Mouse (Mus musculus) embryonic fibroblast, embryonic 13.5 days (primary cell): Measurements from ENCODE around the gene Rasgef1b. TPM values are rescaled to one million over a fixed set of nuclear protein-coding genes. Genes with fewer than 3 reads are reported as not detected.

ENCODE experiments used
- H3K27ac ChIP-seq: 2 replicates; pipeline ENCODE4 v1.5.1; 2012; ENCODE audit warnings: low read length, control low read depth, inconsistent platforms; ENCODE audit not compliant: insufficient read depth
- H3K4me1 ChIP-seq: 2 replicates; pipeline ENCODE4 v1.6.1; 2011; ENCODE audit warnings: low read length; ENCODE audit not compliant: control insufficient read depth, insufficient read depth
- H3K4me3 ChIP-seq: 2 replicates; pipeline ENCODE4 v1.5.1; 2011; ENCODE audit warnings: mild to moderate bottlenecking, control low read depth, low read length; ENCODE audit not compliant: insufficient read depth
- CTCF ChIP-seq: IDR thresholded peaks from 2 replicates; pipeline ENCODE4 v1.5.1; 2011; ENCODE audit warnings: mild to moderate bottlenecking, control low read depth, low read length, moderate library complexity, borderline replicate concordance; ENCODE audit not compliant: insufficient read depth
- POLR2A ChIP-seq: IDR thresholded peaks from 2 replicates; pipeline ENCODE4 v1.6.1; 2011; ENCODE audit warnings: low read depth, mild to moderate bottlenecking, control low read depth, low read length, moderate library complexity
- polyA plus RNA-seq: library from polyadenylated mRNA; stranded (reverse); fragments of >200 nt; gene quantifications from 2 replicates; pipeline ENCODE4 v1.2.4, GENCODE M21; 2011; ENCODE audit warnings: low read depth; ENCODE audit not compliant: missing spikeins, insufficient read length

Rasgef1b gene
- polyA plus RNA-seq = 1.3 and 2.1 TPM in 2 replicates

DNA sequence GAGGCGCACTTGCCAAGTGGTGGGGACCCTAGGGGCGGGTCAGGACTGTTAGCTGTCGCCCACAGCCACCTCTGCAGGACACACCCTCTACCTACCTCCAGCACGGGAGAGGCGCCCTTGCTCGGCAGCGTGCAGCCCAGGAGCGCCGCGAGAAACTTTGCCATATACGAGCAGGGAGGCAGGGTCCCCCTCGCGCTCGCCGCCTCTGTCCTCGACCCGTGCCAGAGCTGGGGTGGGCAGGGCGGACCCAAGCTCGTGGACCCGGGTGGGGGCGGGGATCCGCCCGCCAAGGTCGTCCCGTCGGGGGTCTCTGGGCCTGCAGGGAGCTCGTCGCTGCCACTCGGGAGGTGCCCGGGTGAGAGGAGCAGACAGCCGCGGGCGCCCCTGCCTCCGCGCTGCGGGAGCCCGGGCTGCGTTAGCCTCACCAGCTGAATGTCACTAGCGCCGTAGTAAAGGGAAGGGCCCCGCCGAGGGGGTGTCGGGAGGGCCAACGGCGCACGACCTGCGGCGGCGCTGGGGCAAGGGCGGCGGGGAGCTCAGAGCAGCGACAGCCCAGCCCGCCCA lies at the start of gene Rasgef1b:
TSS of gene Rasgef1b (minus strand) at position 417 of the 564 bp plus-strand sequence.
- H3K4me3 ChIP-seq = peak within 1 kb of the TSS; percentile 46
- no peak within 1 kb of the TSS for H3K27ac ChIP-seq
- TF ChIP-seq CTCF (no peak), POLR2A (no peak)
- no peaks in the 10 kb centered on the region for H3K4me1 ChIP-seq

DNA sequence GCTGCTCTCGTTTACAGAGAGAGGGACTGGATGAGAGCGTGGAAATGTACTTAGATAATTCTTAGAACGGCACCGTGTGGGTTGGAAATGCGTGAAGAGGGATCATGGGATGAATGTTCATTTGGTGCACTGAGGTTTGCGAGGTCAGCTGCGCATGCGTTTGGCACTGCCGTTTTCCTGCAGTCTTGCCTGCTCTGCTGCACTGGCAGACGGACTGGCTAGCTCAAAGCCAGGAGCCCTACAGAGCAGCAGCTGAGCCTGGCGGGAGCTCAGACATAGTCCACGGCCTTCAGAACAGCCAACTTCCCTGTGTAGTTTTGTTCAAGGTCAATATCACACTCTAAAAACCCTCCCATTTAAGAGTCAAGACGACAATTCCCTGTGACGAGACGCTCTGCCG lies 46.5 kb upstream of the Rasgef1b start:
- Histone ChIP-seq H3K4me3 (no peak overlapping the region), H3K27ac (no peak overlapping the region), H3K4me1 (no peaks in the 10 kb centered on the region)
- no peak for TF ChIP-seq CTCF
- no peak for TF ChIP-seq POLR2A

DNA sequence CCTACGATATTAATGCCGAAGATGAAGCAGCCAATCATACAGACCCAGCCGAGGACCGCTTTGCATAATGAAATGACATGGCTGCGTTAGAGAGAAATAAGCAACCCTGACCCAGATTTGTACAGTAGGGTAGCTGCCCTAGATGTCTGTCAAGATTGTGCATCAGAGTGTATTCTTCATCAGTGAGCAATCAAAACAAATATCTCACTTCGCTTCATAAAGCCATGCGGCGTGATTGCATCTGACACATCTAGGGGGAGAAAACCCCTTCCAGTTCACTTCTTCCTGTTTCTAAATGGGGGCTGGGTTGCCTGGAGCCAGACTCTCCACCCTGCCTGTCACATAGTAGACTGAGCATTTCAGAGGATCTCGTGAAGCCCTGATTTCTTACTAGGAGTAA lies 44.4 kb upstream of the Rasgef1b start:
- Histone ChIP-seq H3K4me1 (no peaks in the 10 kb centered on the region), H3K4me3 (no peak overlapping the region), H3K27ac (no peak overlapping the region)
- TF ChIP-seq POLR2A = no peak
- TF ChIP-seq CTCF = no peak

- Histone ChIP-seq H3K4me1 (no peaks in the 10 kb centered on the region), H3K4me3 (no peak overlapping the region), H3K27ac (no peak overlapping the region)
- no peak for TF ChIP-seq CTCF
- TF ChIP-seq POLR2A = no peak
Measured at GRCm38 (mm10) chr5:99764246-99764645, 35.4 kb upstream of the Rasgef1b start.

DNA sequence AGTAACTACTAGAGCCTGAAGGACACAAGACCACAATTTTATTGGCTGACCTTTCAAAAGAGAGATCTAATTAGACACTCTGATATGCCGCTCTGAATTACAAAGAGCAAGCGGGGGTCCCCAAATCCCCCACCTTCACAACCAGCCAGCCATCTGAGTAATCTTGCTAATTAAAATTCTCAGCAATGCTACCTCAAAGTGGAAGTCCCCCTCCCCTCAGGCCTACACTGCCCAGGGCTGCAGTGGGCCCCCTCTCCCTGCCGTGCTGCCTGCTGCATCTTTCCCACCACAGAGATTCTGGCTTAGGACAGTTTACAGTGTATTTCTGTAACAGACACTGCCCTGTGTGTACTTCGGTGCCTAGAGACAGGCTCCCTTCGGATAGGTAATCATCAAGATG lies 30.0 kb upstream of the Rasgef1b start:
- no peak overlapping the region for H3K27ac ChIP-seq
- TF ChIP-seq POLR2A (no peak), CTCF (no peak)
- H3K4me1 ChIP-seq = no peaks in the 10 kb centered on the region
- no peak overlapping the region for H3K4me3 ChIP-seq

- no peak overlapping the region for H3K4me3 ChIP-seq
- no peaks in the 10 kb centered on the region for H3K4me1 ChIP-seq
- no peak for TF ChIP-seq CTCF
- no peak for TF ChIP-seq POLR2A
- H3K27ac ChIP-seq = no peak overlapping the region
Measured at GRCm38 (mm10) chr5:99753843-99754242, 25.0 kb upstream of the Rasgef1b start.

DNA sequence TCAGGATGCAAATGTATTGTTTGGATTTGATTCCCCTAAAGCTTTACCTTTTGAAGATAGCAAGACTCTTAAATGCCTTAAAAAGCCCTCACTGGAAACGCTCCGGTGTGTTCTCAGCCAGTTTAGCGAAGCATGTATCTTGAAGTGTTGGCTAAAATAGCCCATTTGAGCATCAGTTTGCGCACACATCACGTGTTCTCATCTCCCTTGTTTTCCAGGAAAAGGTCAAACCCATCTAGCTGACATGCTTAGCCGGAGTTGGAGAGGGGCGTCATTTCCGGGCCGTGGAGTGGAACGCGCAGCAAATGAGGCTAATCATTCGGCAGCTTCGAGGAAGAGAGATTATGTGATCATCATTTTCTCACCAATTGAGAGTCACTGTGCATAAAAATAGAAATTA lies 24.5 kb upstream of the Rasgef1b start:
- no peak for TF ChIP-seq CTCF
- TF ChIP-seq POLR2A = no peak
- Histone ChIP-seq H3K27ac (no peak overlapping the region), H3K4me1 (no peaks in the 10 kb centered on the region), H3K4me3 (no peak overlapping the region)

GRCm38 (mm10) chr5:99752670-99753231 lies 23.9 kb upstream of the Rasgef1b start:
- H3K4me1 ChIP-seq = no peaks in the 10 kb centered on the region
- no peak overlapping the region for H3K4me3 ChIP-seq
- H3K27ac ChIP-seq = no peak overlapping the region
- TF ChIP-seq POLR2A (no peak), CTCF (no peak)

GRCm38 (mm10) chr5:99748417-99748816 lies 19.6 kb upstream of the Rasgef1b start:
- no peak overlapping the region for H3K27ac ChIP-seq
- no peaks in the 10 kb centered on the region for H3K4me1 ChIP-seq
- H3K4me3 ChIP-seq = no peak overlapping the region
- TF ChIP-seq CTCF = no peak
- no peak for TF ChIP-seq POLR2A

DNA sequence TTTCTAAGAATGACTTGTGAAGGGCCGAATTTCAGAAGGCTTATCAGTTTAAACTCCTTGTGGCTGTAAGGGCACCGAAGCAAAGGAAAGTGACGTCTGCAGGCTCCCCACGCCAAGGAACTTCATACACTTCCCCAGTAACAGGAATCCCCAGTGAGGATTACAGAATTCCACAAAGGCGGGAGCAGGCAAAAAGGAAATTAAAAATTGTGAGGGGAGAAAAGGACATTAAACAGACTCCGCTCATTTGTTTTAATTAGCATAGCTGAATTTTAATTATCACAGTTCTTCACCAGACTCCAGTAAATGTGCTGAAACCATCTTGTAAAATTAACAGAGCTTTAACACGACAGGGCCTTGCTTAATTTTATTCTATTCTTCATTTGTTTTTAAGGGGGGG lies 17.2 kb upstream of the Rasgef1b start:
- Histone ChIP-seq H3K4me1 (no peaks in the 10 kb centered on the region), H3K4me3 (no peak overlapping the region), H3K27ac (no peak overlapping the region)
- TF ChIP-seq CTCF = no peak
- TF ChIP-seq POLR2A = no peak
